Mouse (Mus musculus) spleen, postnatal 14 days (tissue): ENCODE data around the gene Taf5l.
"Not testable (repeated sequence)": the region's sequence is repeated elsewhere in the genome, so short reads cannot be mapped to it uniquely, and the experiment has no call there.

Experiments used
- DNase-seq, 2 experiments: peaks; one replicate each; pipeline ENCODE4 v3.0.0; 2021 to 2022; ENCODE audit warnings: low spot score in 2 of 2

The Taf5l gene

DNA sequence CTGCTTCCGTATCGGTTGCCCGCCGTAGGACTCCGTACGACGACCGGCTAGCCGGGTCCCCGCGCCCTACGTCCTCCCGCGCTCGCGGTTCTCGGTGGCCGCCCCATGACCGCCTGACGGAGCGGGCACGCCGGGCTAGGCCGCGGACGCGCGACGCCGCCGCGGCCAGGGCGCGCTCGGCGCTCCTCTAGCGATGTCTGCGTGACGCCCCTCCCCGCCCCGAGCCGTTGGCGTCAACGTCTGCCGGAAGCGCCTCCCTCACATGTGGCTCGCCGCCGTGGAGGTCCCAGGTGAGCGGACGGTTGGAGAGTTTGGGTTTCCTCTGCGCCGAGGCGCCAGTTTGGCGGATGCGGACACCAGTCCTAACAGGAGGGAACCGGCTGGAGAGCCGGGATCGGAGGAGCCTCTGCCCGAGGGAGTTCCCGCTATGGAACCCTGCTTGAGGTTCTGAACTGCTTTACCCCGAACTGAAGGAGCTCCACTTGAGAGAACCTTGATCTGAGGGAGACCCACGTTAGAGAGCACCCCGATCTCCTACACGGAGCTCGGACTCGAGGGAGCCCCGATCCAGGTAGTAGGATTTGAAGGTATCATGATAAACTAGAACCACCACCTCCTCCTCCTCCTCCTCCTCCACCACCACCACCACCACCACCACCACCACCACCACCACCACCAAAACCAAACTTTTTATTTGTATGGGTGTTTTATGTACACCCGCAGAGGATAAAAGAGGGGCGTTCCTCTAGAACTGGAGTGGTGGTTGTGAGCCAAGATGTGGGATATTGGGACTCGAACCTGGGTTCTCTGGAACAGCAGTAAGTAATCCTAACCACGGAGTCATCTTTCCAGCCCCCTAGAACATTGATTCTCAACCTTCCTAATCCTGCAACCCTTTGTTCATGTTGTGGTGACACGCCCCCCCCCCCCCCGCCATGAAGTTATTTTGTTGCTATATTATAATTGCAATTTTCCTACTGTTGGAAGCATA lies at the start of gene Taf5l, which contains the start of gene Urb2:
Gene Taf5l, minus strand, starts transcription at position 161 of the 991 bp plus-strand sequence.
Gene Urb2, plus strand, starts transcription at position 272 of the 991 bp plus-strand sequence.
- DNase-seq: peak; percentile 87 to 93

DNA sequence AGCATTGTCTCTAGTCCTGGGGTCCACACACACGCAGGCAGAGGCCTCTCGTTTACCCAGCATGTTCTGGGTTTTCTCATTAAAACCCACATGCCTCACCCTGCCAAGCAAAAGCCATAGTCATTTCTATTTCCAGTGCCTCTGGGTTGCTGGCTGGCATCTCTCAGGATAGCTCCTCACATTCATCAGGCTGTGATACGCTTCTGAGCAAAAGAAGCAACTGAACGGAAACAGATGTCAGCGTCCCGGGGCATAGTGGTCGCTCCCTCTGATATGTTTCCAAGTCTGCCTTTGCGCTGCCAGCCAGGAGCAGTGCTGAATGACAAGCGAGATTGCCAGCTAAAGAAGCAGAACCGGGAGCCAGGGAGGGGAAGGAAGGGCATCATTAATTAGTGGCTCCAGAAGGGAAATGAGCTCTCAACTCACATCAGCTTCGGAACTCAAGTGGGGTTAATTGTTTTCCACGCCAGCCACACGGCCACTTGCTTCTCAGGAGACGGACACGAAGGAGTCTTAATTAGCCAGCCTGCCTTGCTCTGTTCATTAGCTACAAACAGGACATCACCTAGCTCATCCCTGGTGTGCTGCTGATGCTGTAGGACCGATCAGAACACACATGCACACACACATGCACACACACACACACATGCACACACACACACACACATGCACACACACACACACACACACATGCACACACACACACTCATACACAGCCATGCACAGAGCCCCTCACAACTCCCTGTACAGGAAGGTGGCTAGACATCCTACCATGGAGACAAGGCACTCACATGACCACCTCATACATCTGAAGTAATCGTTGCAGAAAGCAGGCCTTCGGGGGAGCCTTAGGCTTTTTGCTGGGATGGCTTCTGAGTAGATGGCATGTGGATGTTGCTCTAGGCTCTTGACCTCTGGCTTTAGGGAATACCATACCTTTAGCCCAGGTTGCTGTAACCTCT lies 49.4 kb upstream of the Taf5l start:
- DNase-seq: no peak

DNA sequence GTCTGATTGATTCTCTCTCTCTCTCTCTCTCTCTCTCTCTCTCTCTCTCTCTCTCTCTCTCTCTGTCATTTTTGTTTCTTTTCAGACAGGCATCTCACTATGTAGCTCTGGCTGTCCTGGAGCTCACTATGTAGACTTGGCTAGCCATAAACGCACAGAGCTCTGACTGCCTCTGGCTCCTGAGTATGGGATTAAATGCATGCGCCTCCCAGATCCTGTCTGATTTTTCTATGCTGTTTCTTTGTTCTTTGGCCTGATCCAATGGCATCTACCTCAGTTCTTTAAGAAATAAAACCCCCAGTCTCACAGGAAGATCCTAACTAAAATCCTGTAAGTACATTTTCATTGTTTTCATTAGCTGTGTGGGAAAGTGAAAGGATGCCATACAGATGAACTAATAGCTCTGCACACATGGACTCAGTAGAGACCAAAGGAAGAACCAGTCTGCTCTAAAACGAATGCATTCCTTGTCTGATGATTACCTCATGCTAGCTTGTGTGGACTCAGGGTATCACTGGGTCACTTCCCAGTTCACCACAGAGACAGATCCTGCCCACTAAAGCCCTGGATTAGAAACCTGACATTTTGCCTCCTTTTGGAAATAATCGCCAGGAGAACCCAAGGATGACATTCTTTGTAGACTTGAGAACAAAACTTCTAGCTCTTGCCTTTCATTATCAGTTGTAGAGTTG lies 46.0 kb upstream of the Taf5l start:
- no peak for DNase-seq

DNA sequence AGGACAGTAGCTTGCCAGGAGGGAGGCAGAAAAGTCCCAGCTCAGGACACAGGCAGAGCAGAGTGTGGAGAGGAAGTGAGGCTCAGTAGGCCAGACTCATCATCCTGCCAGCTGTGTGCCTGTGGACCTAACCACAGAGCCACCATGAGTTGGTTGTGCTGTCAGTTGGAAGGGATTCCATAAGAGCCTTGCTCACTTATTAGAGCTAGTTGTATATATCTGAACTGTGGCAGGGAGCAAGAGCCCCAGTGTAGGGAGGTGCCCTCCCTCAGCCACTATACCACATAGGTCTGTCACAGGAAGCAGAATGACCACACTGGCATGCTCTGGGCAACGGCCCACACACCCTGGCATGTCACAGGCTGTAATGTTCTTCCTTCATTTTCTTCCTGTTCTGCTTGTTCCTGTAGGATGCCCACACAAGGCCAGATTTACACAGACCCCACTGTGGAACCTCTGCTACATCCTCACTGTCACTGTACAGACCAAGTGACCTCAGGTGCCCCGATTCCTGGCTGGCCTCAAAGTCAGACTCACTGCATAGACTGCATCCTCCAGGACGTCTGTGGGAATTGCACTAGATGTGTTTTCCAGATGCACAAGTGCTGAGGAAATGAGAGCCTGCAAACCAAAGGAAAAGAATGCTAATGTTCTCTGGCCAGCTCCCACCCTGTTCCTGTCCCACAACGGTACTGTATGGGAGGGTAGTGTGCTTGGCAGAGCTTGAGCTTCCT lies 45.3 kb upstream of the Taf5l start:
- no peak for DNase-seq

DNA sequence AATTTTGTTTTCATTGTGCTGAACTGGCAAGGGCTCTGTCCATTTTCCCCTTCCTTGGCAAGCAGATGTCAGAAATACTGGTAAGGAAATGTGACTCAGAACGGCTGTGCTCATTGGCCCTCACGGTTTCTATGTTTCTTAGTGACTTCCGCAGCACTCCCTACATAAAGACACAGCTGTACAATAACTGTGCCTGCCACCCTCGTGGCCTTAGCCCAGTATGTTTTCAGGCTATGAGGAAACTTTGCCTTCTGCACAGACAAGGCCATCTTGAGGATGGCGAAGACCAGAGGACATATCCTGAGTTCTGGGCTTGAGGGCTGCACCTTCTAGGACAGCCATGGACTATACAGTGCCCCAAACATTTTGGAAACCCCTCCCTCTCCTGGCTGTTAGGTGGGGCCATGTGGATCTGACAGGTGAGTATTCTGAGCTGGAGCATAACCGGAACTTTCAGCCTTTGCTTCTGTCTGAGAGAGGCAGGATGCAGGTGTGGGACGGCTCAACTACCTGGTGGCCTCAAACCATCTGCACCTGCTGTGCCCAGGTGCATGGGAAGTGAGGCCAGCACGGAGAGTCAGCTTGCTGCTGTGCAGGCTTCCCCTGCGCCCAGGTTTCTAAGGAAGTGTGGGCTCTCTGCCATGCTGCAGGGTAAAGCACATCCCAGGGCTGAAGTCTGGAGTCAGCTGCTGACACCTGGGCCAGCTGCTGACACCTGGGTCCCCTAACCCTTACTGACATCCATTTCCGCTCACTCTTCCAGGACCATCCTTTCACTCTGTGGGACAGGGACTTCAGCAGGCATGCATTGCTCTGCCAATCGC lies 35.8 kb upstream of the Taf5l start:
- DNase-seq: no peak

DNA sequence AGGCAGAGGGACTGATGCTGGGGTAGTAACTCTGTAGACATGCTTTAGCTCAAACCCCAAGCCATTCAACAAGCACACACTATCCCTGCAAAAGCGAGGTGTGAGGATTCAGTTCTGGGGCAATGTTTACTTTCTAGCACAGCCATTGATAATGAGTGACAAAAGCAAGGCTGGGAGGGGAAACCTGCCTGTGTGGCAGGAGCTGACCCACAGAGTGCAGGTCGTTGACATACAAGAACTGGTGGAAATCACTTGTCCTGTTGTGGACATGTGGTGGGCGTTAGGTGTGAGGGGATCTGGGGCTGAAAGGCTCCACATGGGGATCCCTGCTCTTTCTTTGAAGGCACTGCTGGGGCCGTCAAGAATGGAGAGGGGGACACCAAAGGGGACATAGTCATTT lies 31.4 kb upstream of the Taf5l start:
- DNase-seq: no peak

DNA sequence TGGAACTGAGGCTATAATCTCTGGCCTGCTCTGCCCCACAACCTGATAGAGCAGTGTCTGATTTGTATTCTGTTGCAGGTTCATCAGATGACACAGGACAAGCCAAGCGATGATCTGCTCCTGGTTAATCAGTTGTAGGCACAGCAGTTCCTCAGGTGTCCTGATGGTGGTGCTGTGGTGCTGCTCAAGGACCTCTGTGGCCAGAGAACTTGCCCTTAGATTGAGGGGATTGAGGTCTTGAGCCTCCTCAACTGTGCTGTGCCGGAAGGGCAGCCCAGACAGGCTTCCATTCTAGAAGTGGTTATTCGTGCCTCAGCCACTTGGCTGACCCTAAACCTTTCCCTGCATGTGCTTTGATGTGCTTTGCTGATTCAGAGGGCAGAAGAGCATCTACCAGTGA lies 30.9 kb upstream of the Taf5l start:
- DNase-seq: peak; percentile 32 to 61

DNA sequence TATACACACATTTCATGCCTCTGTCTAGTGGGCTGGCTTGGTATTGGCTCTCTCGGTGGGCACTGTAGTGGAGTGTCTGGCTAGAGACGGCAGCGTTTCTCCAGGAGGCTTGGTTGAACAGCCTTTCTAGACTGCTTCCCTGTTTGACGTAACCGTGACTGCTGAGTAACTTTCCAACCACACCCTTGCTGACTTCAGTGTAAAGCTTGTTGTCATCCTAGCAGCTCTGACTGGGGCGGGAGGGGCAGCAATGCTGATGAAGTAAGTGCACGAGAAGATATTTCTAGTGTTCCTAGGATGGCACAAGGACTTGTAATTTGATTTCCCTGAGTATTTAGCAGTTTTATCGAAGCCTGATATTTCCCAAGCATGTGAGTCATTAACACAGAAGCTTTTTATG lies 24.7 kb upstream of the Taf5l start:
- DNase-seq: no peak

DNA sequence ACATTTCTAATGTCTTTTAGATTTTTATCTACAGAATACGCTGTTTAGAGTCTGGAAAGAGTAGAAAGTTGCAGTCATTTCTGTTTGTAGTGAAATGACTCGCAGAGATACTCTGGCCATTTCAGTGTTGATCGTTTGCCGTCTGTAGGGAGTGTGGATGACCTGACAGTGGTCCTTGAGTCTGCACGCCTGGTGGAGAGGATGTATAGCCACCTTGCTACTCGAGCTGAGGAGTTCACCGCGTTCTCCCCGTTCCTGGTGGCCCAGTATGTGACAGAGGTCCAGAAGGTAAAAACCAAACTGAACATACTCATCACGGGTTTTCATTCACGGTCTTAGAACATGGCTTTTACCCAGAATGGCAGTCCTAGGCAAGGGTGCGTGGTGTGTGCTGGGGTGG lies 23.7 kb upstream of the Taf5l start:
- no peak for DNase-seq

DNA sequence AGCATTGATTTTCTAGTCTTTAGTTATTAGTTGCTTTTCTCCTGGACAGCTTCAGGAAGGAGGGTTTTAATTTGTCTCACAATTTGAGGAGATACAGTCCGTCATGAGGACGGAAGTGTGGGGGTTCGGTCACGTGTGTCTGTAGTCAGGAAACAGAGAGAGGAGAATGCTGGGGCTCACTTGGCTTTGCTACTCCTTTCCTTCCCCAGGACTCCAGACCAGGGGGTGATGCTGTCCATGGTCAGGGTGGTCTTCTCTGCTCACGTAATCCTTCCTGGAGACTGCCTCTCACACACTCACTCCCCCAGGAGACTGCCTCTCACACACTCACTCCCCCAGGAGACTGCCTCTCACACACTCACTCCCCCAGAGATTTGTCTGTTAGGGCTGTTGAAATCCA lies 23.2 kb upstream of the Taf5l start:
- DNase-seq: no peak

DNA sequence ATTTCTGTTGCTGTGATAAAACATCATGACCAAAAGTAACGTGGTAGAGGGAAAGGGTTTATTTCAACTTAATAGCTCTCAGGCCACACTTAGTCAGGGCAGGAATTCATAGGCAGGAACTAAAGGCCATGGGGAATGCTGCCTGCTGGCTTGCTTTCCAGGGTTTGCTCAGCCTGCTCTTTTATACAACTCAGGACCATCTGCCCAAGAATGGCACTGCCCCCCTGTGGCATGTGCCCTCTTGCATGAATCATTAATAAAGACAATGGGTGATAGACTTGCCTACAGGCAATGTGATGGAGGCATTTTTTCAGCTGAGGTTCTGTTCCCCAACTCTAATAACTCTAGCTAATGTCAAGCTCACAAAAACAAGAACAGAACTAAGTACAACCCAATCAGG lies 21.0 kb upstream of the Taf5l start:
- DNase-seq: no peak

DNA sequence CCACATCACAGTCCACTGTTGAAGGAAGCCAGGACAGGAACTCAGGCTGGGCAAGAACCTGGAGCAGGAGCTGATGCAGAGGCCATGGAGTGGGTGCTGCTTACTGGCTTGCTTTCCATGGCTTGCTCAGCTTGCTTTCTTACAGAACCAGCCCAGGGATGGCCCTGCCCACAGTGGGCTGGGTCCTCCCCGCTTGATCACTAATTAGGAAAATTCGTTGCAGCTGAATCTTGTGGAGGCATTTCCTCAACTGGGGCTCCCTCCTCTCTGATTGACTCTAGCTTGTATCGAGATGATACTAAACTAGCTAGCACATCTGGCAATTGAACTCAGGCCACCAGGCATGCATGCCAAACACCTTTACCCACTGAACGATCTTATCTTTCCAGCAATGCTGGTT lies 18.2 kb upstream of the Taf5l start:
- DNase-seq: no peak

DNA sequence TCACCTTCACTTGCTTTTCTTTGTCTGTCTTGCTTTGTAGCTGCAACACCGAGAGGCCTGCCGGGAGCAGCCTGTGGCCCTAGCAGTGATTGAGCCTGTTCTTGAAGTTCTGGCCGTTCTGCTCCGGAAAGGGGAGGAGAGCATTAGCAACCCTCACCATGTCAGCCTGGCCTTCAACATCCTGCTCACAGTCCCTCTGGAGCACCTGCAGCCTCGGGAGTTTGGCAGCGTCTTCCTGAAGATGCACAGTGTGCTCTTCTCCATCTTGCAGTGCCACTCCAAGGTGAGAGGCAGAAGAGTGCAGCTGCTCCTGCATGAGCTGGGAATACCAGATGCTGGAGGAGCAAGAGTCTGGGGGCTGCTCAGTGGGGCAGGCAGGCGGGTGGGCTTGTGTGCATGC lies 16.9 kb upstream of the Taf5l start:
- no peak for DNase-seq

DNA sequence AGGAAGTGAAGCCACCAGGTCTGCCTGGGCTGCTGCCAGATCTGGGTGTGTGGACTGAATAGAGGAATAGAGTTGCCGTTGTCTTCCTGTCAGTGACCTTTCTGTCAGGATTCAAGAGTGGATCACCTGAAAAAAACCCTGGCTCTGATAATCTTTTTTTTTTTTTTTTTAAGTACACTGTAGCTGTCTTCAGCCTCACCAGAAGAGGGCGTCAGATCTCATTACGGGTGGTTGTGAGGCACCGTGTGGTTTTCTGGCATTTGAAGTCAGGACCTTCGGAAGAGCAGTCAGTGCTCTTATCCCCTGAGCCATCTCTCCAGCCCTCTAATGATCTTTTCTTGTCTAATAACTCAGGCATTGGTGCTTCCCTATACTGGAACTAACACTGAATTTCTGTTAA lies 12.2 kb upstream of the Taf5l start:
- DNase-seq: no peak

DNA sequence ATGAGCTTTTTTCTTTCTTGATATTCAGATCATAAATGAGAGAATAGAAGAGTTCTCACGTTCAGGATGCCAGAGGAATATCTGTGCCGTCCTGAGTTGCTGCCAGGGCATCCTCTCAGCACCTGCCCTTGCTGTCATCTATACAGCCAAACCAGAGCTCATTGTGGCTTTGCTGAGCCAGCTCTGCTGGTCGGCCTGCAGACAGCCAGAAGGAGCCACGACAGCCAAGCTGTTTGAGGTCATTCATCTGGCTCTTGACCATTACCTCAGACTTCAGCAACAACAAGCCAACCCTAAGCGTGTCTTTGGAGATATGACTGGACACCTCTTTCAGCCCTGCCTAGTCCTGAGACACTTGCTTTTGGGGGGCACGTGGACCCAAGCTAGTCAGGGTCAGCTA lies 6.6 kb upstream of the Taf5l start:
- no peak for DNase-seq

DNA sequence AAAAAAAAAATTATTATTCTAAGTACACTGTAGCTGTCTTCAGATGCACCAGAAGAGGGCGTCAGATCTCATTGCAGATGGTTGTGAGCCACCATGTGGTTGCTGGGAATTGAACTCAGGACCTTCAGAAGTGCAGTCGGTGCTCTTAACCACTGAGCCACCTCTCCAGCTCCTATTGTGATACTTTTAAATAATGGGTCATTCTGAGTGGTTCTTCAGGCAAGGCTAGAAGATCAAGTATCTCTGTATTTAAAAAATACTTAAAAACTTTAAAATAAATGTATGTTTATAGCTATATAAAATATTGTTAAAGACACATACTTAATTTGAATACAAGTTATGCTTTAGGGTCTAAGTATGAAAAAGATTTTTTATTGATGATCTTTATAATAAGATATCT lies 5.1 kb upstream of the Taf5l start:
- not testable (repeated sequence) for DNase-seq

DNA sequence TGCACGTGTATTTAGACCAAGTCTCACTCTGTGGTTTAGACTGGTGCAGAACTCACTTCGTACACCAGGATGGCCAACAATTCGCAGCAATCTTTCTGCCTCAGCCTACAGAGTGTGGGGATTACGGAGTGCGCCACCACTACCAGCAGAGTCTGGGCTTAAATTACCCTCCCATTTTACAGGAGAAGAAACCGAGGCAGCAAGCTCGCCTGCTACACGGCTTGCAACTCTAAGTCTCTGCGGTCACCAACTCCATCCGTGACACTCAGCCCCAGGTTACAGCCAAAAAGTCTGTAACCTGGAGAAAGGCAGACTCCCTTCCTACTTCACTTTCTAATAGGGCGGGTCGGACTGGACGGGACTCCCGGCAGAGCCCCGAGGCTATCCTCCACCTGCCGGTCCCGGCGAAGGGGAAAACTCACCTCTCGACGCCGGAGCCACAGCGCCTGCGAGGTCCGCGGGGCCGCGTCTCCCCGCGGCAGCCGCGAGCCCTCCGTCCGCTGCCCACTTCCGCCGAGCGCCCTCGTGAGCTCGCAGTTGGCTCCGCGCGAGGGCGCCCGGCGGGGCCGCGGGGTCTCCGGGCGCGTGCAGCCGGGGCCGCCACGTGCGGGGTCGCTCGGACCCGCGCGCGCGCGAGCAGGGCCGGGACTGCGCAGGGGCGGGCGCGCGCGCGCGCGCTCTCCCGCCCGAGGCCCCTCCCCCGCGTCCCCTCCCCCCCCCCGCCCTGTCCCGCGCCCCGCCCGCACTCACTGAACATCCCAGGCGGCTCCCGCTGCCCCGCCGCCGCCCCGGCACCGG lies 559 bp downstream of the Taf5l start:
- DNase-seq: peak; percentile 24 to 39

DNA sequence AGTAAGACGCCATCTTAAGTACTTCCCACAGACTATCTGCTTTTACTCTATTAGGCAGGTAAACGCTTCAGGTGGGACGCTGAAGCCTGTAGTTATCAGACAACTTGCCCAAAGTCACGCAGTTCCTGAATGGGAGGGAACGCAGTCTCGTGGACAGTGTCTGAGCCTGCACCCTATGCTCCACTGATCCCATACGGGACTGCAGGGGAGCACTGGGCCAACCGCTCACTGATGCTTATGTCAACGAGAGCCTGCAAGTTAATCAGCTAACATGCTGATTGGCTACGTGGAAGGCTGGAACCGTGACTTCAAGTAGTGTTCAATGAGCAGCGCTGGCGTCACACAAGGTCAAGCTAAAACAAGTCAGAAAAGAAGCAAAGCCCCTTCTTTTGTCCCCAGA lies 1.4 kb downstream of the Taf5l start:
- peak in 1 of 2 experiments; percentile 25 for DNase-seq

DNA sequence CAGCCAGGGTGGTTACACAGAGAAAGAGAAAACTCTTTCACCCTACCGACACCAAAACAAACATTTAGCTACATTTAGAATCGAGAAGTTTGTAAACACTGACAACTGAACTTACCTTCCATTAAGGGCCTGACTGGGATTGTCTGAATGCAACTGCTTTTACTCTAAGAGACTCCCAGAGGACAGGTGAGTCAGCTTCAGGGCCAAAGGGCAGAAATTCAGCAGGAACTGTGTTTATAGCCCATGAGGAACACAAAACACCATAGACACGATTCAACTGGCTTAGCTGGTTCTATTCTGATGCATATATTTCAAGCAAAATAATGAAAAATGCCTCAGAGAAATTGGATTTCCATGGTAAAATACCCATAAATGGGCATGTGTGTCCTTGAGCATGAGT lies 6.4 kb downstream of the Taf5l start:
- no peak for DNase-seq
